ENCODE assay signal across 9 mouse cellular contexts in genomic region chr1:158361964-158362291, GRCm38 (mm10). TPM values are rescaled to one million over a fixed set of nuclear protein-coding genes. Genes with fewer than 3 reads are reported as not detected.
A peak's percentile ranks its signal among the peaks of the same experiment; 100 is the strongest.
DNase-seq lines count a peak whose midpoint lies in the region; ATAC-seq lines count a peak whose summit lies in the region.
"Had no signal": no experiment of that assay in that cellular context is flagged by ENCODE, and none has a peak within 500 bp of the region (broad histone marks: within the 10 kb centered on the region; RNA-seq: fewer than 3 reads in every experiment).

Gene Astn1, plus strand, starts transcription at chr1:158362273.

- no peaks in the 10 kb centered on the region for H3K4me1 ChIP-seq in heart, embryonic 11.5 days (ENCODE audit: control insufficient read depth, insufficient read depth, low read length)
- peaks cover 35% of the 10 kb centered on the region for H3K4me1 ChIP-seq in hindbrain, embryonic 12.5 days
- no peaks in the 10 kb centered on the region for H3K4me1 ChIP-seq in liver, embryonic 13.5 days (replicated peaks)

- peak within 1 kb of the TSS; percentile 59; the same call in 1 of the 2 replicates for H3K9ac ChIP-seq in heart, embryonic 11.5 days (ENCODE audit: low read depth, low read length)
- H3K9ac ChIP-seq in hindbrain, embryonic 12.5 days, result peak within 1 kb of the TSS; percentile 92
- no peak within 1 kb of the TSS for H3K9ac ChIP-seq in liver, embryonic 13.5 days

- H3K27me3 ChIP-seq in heart, embryonic 11.5 days (ENCODE audit: control insufficient read depth, insufficient read depth, low read length), result peaks cover 14% of the 10 kb centered on the region
- H3K27me3 ChIP-seq in hindbrain, embryonic 12.5 days, result peaks cover 10% of the 10 kb centered on the region; the same call in 1 of the 2 replicates
- peaks cover 28% of the 10 kb centered on the region for H3K27me3 ChIP-seq in liver, embryonic 13.5 days

- no peak for DNase-seq in heart, adult 9 months (ENCODE audit: low spot score in 2 of 2)
- DNase-seq in R1 (ENCODE audit: low read depth, low spot score), result peak; percentile 10
- DNase-seq in liver, embryonic 13.5 days, result no peak
- DNase-seq in thymus, postnatal 36 days, result no peak
- no peak for DNase-seq in gastrocnemius, postnatal 4 days (ENCODE audit: low spot score in 2 of 2)
- no peak for DNase-seq in right cerebral cortex, postnatal 4 days

- H3K4me3 ChIP-seq in heart, embryonic 11.5 days (ENCODE audit: low read depth, low read length), result peak within 1 kb of the TSS; percentile 47
- peak within 1 kb of the TSS; percentile 52 for H3K4me3 ChIP-seq in hindbrain, embryonic 12.5 days
- H3K4me3 ChIP-seq in liver, embryonic 13.5 days (replicated peaks), result no peak within 1 kb of the TSS

- no peak for ATAC-seq in heart, embryonic 11.5 days (replicated peaks; ENCODE audit: insufficient number of reproducible peaks, low FRiP score, low TSS enrichment)
- no peak; the same call in 1 of the 2 replicates for ATAC-seq in hindbrain, embryonic 12.5 days (ENCODE audit: low FRiP score)
- no peak for ATAC-seq in liver, embryonic 13.5 days (ENCODE audit: low read depth)

- no peaks in the 10 kb centered on the region for H3K9me3 ChIP-seq in heart, embryonic 11.5 days (replicated peaks; ENCODE audit: control insufficient read depth, low read length)
- no peaks in the 10 kb centered on the region for H3K9me3 ChIP-seq in hindbrain, embryonic 12.5 days (replicated peaks)
- no peaks in the 10 kb centered on the region for H3K9me3 ChIP-seq in liver, embryonic 13.5 days (replicated peaks)

- H3K4me2 ChIP-seq in heart, embryonic 11.5 days, result peak within 1 kb of the TSS; percentile 83
- peak within 1 kb of the TSS; percentile 64 for H3K4me2 ChIP-seq in hindbrain, embryonic 12.5 days (replicated peaks)
- peak within 1 kb of the TSS; percentile 32 for H3K4me2 ChIP-seq in liver, embryonic 13.5 days

- no peak within 1 kb of the TSS for H3K27ac ChIP-seq in heart, embryonic 11.5 days (ENCODE audit: low read depth, low read length)
- H3K27ac ChIP-seq in hindbrain, embryonic 12.5 days, result peak within 1 kb of the TSS; percentile 94
- H3K27ac ChIP-seq in liver, embryonic 13.5 days, result no peak within 1 kb of the TSS

- no peaks in the 10 kb centered on the region for H3K36me3 ChIP-seq in heart, embryonic 11.5 days (ENCODE audit: control insufficient read depth, insufficient read depth, low read length)
- H3K36me3 ChIP-seq in hindbrain, embryonic 12.5 days, result no peaks in the 10 kb centered on the region
- H3K36me3 ChIP-seq in liver, embryonic 13.5 days, result no peaks in the 10 kb centered on the region

- 0% methylated on average over 2 of the region's 2 CpGs for WGBS in heart, embryonic 11.5 days (ENCODE audit: insufficient replicate concordance)
- WGBS in hindbrain, embryonic 12.5 days, result 0% methylated on average over 2 of the region's 2 CpGs
- 4% methylated on average over 2 of the region's 2 CpGs for WGBS in liver, embryonic 13.5 days (ENCODE audit: insufficient replicate concordance)

RNA-seq across cellular contexts. Expression of gene Astn1, which starts in this region (rescaled TPM):
- polyA plus RNA-seq in heart, embryonic 11.5 days (2014; fragmentation: Nextera tagmentation; extraction: Ambion mirVana), result 2.1 and 2.6 TPM in 2 replicates
- polyA plus RNA-seq in hindbrain, embryonic 12.5 days (2016; fragmentation: Nextera tagmentation; extraction: Ambion mirVana), result 22.3 and 22.4 TPM in 2 replicates
- polyA plus RNA-seq in liver, embryonic 13.5 days (2015; fragmentation: Nextera tagmentation; extraction: Ambion mirVana), result 0.06 and 0.08 TPM in 2 replicates
- total RNA-seq in gastrocnemius, postnatal 4 days (2021), result under 1 TPM; 0.41 to 0.52 TPM
- total RNA-seq: MEL had no signal

Comparison
In these comparisons a context has a peak if more than half of its experiments do, and no peak if none do; other contexts are left out.
1. H3K4me2 ChIP-seq: peak in every context shown above with its lines; median percentile 83 in heart, embryonic 11.5 days; 64 in hindbrain, embryonic 12.5 days; 32 in liver, embryonic 13.5 days.